Mouse (Mus musculus) thymus, postnatal 0 days (tissue): ENCODE measurements around the gene Gm9747. TPM values are rescaled to one million over a fixed set of nuclear protein-coding genes. Genes with fewer than 3 reads are reported as not detected.

Source experiments
- DNase-seq: peaks from one replicate; pipeline ENCODE4 v3.0.0-alpha.2; 2015; ENCODE audit warnings: low spot score
- polyA plus RNA-seq: library from polyadenylated mRNA; unstranded; fragments of >200 nt; fragmentation: Nextera tagmentation; extraction: Ambion mirVana; gene quantifications from 2 replicates; pipeline ENCODE4 v1.2.1, GENCODE M21; 2015

The Gm9747 gene
- polyA plus RNA-seq, 1 experiment from 2014 or later = 1.5 TPM

DNA sequence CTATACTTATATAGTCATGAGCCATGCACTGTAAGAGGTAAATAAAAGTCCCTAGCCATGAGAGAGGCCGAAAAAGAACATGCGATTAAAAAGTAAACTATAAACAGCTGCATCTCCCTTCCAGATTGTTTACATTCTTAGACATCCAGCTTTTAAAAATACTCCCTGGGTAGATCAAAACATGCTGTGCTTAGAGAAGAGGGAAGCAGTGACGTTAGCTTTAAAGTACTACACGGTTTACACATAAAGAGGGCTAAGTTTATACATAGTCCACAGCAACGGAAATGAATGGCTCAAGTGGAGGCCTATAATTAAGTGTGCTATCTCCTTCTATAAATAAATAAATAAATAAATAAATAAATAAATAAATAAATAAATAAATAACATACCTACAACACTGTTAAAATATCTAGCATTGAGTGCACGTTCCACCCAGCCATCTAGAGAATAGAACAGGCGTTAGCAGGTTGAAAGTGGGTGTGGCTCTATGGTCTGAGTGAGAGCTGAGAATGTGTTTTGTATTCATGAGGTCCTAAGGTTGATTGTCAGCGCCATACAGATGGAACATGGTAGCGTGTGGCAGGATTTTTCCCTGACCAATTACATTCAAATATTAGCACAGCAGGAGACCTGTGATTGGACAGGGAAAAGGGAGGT lies 21.0 kb downstream of the Gm9747 start:
- DNase-seq = no peak

DNA sequence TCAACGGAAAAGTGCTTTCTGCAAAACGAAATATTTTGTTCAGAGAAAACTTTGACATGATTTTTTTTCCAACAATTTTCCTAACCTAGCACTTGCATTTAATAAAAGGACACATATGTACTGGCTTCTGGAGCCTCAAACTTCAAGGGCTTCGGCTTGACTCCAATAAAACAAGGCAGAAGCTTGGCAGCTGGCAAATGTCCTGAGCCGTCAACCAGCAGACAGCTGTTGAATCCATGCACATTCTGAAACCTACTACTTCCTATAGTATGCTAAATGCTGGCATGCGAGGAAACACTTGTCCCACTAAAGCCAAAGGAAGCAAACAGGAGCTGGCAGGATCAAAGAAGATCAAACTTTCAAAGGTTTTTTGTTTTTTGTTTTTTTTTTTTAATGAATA lies 24.5 kb downstream of the Gm9747 start:
- DNase-seq = no peak

DNA sequence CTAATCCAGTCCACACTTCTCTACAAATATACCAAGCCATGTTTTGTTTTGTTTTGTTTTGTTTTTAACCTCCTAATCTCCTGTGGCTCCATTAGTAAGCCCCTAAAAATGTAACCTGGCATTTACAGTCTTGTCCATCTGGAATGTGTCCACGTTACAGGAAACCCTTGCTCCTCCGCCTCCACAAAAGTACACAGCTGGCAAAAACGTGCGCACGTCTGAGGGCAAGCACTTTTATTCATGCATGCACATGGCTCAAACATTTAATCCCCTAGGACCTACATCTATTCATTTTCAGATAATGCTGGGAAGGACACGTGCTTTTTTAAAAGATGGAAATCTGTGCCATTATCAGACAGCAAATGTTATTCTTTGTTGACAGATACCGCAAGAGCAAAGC lies 25.4 kb downstream of the Gm9747 start:
- DNase-seq = no peak

- DNase-seq = no peak
Observed at GRCm38 (mm10) chr1:82260055-82260454, 27.1 kb downstream of the Gm9747 start.

DNA sequence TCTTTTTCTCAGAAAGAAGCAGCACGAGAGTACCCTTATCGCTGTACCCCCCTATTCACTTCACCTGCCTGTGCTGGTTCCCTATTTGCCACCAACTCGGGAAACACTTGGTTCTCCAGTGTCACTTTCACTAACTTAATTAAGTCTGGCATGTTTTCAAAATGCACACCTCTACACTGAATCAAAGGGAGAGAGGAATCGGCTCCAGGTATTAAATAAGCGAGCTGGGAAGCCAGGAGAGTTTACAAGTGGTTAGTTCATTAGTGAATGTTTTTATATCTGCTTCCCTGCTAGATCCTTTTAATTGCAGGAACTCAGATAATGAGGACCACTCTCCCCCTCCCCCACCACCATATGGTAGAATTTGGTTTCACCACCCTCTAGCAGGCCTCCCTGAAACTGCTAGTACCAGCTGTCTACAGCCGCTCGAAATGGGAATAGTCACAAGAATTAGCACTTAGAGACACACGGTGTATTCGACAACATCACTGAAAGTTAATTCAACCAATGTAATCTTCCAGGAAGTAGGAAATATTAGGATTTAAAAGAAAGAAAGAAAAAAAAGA lies 28.2 kb downstream of the Gm9747 start:
- DNase-seq = no peak

DNA sequence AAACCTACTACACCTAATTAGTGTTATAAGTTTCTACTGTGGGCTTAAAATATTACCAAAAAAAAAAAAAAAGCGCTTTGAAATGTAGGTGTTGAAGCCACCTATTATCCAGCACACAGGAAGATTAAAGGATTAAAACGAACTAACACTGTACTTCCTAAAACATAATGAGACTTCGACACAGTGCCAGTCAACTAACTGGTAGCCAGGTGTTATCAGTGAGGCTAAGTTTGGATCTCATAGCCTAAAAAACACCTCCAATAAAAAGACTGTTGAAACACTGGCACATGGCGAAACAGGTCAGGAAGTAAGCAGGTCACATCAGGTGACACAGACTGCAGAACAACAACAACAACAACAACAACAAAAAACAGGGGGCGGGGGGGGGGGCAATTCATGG lies 28.7 kb downstream of the Gm9747 start:
- DNase-seq = no peak

DNA sequence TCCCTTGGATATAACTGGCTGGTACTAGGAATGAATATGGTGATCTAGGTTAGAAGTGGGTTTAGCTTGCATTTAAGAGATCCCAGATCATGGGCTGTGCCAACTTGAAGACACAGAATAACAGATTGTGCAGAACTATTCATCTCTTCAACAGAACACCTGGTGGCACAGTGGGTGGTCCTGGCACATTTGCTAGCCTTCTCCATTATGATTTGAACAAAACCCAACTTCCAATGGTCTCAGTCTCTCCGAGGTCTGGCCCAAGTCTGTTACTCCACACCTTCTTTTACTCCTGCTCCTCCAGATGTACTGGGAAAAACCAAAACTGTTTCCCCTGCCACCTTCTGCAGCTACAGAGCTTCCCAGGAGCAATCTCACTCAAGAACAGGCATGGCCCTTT lies 29.4 kb downstream of the Gm9747 start:
- DNase-seq = no peak

DNA sequence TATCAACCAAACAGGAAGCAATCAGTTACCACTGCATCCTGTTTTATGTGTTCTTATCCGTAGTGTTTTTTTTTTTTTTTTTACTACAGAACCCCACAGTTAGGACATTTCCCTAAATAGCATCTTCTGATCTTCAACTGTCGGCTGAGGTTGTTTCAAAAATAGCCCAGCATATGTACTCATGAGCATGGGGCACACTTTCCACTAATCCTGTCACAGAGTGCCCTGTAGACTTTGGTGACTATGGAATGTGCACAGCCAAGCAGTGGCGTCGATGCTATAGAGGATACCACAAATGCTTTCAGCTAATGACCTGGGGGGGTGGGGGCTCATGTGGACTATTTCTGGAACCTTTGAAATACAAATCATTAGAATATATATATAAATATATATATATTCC lies 34.6 kb downstream of the Gm9747 start:
- DNase-seq = no peak

GRCm38 (mm10) chr1:82272231-82272630 lies 39.3 kb downstream of the Gm9747 start:
- DNase-seq = no peak

DNA sequence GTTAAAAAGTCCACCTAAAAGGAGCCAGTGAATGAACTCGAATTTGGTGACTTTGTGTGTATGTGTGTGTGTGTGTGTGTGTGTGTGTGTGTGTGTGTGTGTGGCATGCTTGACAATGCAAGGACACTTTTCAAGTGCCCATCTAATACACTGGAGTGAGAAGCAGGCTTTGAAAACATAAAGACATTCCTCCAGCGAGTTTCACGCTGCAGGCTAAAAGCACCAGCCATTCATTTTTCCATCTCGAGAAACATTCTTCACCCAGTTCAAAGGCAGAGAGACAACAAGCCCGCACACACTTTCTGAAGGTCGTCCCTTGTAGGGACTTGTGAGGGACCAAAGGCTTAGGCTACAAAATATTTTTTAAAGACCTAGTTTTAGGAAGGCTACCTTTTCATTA lies 40.6 kb downstream of the Gm9747 start:
- DNase-seq = no peak

- no peak for DNase-seq
Observed at GRCm38 (mm10) chr1:82274361-82274760, 41.4 kb downstream of the Gm9747 start.

GRCm38 (mm10) chr1:82279768-82280167 lies 46.9 kb downstream of the Gm9747 start:
- DNase-seq = no peak

- no peak for DNase-seq
Observed at GRCm38 (mm10) chr1:82281823-82282222, 48.9 kb downstream of the Gm9747 start.

- peak; percentile 89 for DNase-seq
Observed at GRCm38 (mm10) chr1:82282992-82283611, 50.2 kb downstream of the Gm9747 start.

- DNase-seq = no peak
Observed at GRCm38 (mm10) chr1:82283901-82284301, 51.0 kb downstream of the Gm9747 start.

DNA sequence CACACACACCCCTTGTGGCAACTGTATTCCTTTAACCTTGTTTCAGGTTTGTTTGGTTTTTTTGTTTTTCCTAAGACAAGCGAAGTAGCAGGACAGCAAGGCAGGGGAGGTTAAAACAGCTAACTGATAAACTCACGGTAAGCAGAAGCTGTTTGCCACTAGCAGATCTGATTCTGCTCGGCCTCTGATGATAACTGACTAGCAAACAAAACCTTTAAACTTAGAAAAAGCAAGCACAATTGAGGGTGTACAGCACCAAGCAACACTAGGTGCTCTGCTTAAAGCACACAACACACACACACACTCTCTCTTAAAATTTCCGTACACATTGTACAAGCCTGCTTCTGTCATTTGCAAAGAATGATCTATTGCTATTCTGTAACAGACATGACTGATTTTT lies 51.5 kb downstream of the Gm9747 start:
- no peak for DNase-seq

Other genes with a start within 250 kb of the Gm9747 start
- 0.53 and 0.72 TPM in 2 replicates for gene Irs1, start 58.3 kb downstream of the Gm9747 start, polyA plus RNA-seq
- gene Rhbdd1, start 83.3 kb downstream of the Gm9747 start, polyA plus RNA-seq = 7.2 and 7.6 TPM in 2 replicates